Mouse (Mus musculus) bone marrow macrophage, adult 2 months (primary cell): Measurements from ENCODE around the gene Gm47289.

Source experiments
- CTCF ChIP-seq: IDR thresholded peaks from 2 replicates; pipeline ENCODE4 v1.5.1; 2012; ENCODE audit warnings: low read depth, mild to moderate bottlenecking, low read length, moderate library complexity
- POLR2A ChIP-seq: IDR thresholded peaks from 2 replicates; pipeline ENCODE4 v1.6.1; 2012; ENCODE audit warnings: mild to moderate bottlenecking, low read depth, low read length, borderline replicate concordance

GRCm38 (mm10) chr9:119192202-119192990 is 33.4 kb downstream of the Gm47289 start:
- TF ChIP-seq CTCF = peak; percentile 59
- no peak for TF ChIP-seq POLR2A
